Mouse (Mus musculus) heart, embryonic 12.5 days (tissue): Measurements from ENCODE around the gene Slc39a11. TPM values are rescaled to one million over a fixed set of nuclear protein-coding genes. Genes with fewer than 3 reads are reported as not detected.

Source experiments
- ATAC-seq: fragments of 200-750 bp; cut with Nextera tagmentation; 2 replicates; pipeline ENCODE4 v1.8.0; 2017; ENCODE audit warnings: moderate TSS enrichment, moderate library complexity; ENCODE audit not compliant: insufficient number of reproducible peaks, low FRiP score
- H3K27ac ChIP-seq: fragments of 300-500 bp; sonication (generic); 2 replicates; pipeline ENCODE4 v1.5.1; 2016; ENCODE audit warnings: mild to moderate bottlenecking, moderate library complexity; ENCODE audit not compliant: poor library complexity, severe bottlenecking
- H3K27me3 ChIP-seq: fragments of 300-500 bp; sonication (generic); replicated peaks from 2 replicates; pipeline ENCODE4 v1.6.1; 2016; ENCODE audit warnings: mild to moderate bottlenecking, moderate library complexity
- H3K36me3 ChIP-seq: fragments of 300-500 bp; sonication (generic); 2 replicates; pipeline ENCODE4 v1.6.1; 2016; ENCODE audit warnings: mild to moderate bottlenecking, moderate library complexity
- H3K4me1 ChIP-seq: fragments of 300-500 bp; sonication (generic); replicated peaks from 2 replicates; pipeline ENCODE4 v1.6.1; 2016; ENCODE audit warnings: mild to moderate bottlenecking
- H3K4me2 ChIP-seq: fragments of 300-500 bp; sonication (generic); 2 replicates; pipeline ENCODE4 v1.6.1; 2016; ENCODE audit warnings: mild to moderate bottlenecking, moderate library complexity
- H3K4me3 ChIP-seq: fragments of 300-500 bp; sonication (generic); 2 replicates; pipeline ENCODE4 v1.5.1; 2016; ENCODE audit warnings: mild to moderate bottlenecking
- H3K9ac ChIP-seq: fragments of 300-500 bp; sonication (generic); 2 replicates; pipeline ENCODE4 v1.6.1; 2016; ENCODE audit warnings: mild to moderate bottlenecking, moderate library complexity
- H3K9me3 ChIP-seq: fragments of 300-500 bp; sonication (generic); replicated peaks from 2 replicates; pipeline ENCODE4 v1.6.1; 2016; ENCODE audit warnings: mild to moderate bottlenecking, moderate library complexity
- WGBS: fragments of 180-500 bp; shearing (Covaris S2); methylation state at CpG from one replicate; pipeline ENCODE4 v1.1.7; 2016; 5-methylcytosine and 5-hydroxymethylcytosine counted together
- polyA plus RNA-seq: library from polyadenylated mRNA; unstranded; fragments of >200 nt; fragmentation: Nextera tagmentation; extraction: Ambion mirVana; gene quantifications from 2 replicates; pipeline ENCODE4 v1.2.1, GENCODE M21; 2016

Gene Slc39a11
- polyA plus RNA-seq, 1 experiment from 2014 or later = 19.0 TPM

DNA sequence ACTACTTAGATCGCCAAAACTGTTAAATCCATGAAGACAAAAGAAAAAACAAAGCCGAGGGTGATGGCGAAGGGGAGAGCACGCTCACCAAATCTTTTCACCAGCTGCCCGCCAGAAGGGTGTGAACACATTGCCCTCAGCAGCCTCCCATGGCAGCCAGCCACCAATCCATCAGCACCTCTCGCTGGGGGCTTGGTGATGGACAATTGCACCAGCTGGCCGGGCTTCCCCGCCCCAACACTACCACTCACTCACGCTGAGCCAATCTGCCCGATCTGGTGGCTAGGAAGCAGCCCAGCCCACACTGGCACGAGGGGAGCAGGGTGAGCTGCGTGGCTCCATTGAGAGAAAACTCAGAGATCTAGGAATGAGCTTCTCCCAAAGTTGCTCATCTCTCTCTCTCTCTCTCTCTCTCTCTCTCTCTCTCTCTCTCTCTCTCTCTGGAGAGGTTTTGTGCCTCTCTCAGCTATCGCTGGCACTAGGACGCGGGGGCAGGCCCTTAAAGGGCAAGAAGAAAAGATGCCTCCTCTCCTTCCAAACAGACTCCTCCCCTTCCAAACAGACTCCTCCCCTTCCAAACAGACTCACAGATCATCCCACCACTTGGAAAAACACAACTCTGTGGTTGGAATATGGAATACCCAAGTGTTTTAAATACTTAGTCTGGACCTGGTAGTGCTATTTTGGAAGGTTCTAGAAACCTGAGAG is 110.2 kb downstream of the Slc39a11 start:
- 0 out of 2 replicates have a peak, but pooled peaks cover under 1% of the 10 kb centered on the region for H3K27me3 ChIP-seq
- 37% methylated on average over 15 of the region's 15 CpGs for WGBS
- no peak overlapping the region for H3K27ac ChIP-seq
- peaks cover 7% of the 10 kb centered on the region; the same call in 1 of the 2 replicates for H3K9me3 ChIP-seq
- no peak overlapping the region for H3K9ac ChIP-seq
- no peak overlapping the region for H3K4me3 ChIP-seq
- peaks cover 10% of the 10 kb centered on the region for H3K4me1 ChIP-seq
- H3K4me2 ChIP-seq = peak overlapping the region; percentile 42
- peak; percentile 70 for ATAC-seq
- peaks cover 11% of the 10 kb centered on the region; the same call in 1 of the 2 replicates for H3K36me3 ChIP-seq

- Histone ChIP-seq H3K4me3 (no peak overlapping the region), H3K36me3 (peaks cover 11% of the 10 kb centered on the region; the same call in 1 of the 2 replicates), H3K9me3 (peaks cover 7% of the 10 kb centered on the region; the same call in 1 of the 2 replicates), H3K27ac (no peak overlapping the region), H3K27me3 (0 out of 2 replicates have a peak, but pooled peaks cover 3% of the 10 kb centered on the region), H3K4me1 (peaks cover 12% of the 10 kb centered on the region), H3K4me2 (no peak overlapping the region), H3K9ac (no peak overlapping the region)
- no peak for ATAC-seq
- whole genome bisulfite sequencing = 81% methylated on average over 6 of the region's 6 CpGs
Measured at GRCm38 (mm10) chr11:113539079-113539478, 110.8 kb downstream of the Slc39a11 start.

DNA sequence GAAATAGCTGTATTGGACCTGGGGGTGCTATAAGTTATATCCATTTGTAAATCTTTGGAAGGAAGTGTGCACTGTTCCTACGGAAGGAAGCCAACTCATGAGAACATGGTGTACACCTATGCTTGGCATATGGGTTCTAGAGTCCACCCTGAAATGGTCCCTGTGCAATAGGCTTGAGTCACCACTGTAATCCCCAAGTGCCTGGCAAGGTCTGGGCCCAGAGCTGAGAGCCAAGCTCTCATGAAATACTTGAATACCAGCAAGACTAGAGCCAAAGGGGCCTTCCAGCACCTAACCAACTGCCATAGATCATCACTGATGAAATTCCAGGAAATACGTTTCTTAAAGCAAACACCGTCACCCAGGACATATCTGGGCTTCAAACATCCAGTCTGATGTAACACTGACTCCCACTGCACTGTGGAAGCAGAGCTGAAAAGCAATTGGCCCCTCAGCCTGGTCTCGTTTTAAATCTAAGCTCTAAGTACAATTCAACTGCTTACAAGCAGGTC is 111.4 kb downstream of the Slc39a11 start:
- H3K27ac ChIP-seq = no peak overlapping the region
- peaks cover 11% of the 10 kb centered on the region; the same call in 1 of the 2 replicates for H3K36me3 ChIP-seq
- 0 out of 2 replicates have a peak, but pooled peaks cover 3% of the 10 kb centered on the region for H3K27me3 ChIP-seq
- H3K9me3 ChIP-seq = peaks cover 7% of the 10 kb centered on the region; the same call in 1 of the 2 replicates
- H3K4me1 ChIP-seq = peaks cover 14% of the 10 kb centered on the region
- no peak overlapping the region for H3K4me3 ChIP-seq
- no peak overlapping the region for H3K4me2 ChIP-seq
- no peak overlapping the region for H3K9ac ChIP-seq
- 85% methylated on average over 4 of the region's 4 CpGs for WGBS
- ATAC-seq = no peak

- ATAC-seq = no peak
- no peak overlapping the region for H3K4me3 ChIP-seq
- no peak overlapping the region for H3K9ac ChIP-seq
- H3K9me3 ChIP-seq = peaks cover 7% of the 10 kb centered on the region; the same call in 1 of the 2 replicates
- no peak overlapping the region for H3K4me2 ChIP-seq
- WGBS = 86% methylated on average over 7 of the region's 7 CpGs
- no peak overlapping the region for H3K27ac ChIP-seq
- H3K36me3 ChIP-seq = peaks cover 11% of the 10 kb centered on the region; the same call in 1 of the 2 replicates
- peaks cover 14% of the 10 kb centered on the region for H3K4me1 ChIP-seq
- H3K27me3 ChIP-seq = 0 out of 2 replicates have a peak, but pooled peaks cover 3% of the 10 kb centered on the region
Measured at GRCm38 (mm10) chr11:113537715-113538114, 112.2 kb downstream of the Slc39a11 start.

DNA sequence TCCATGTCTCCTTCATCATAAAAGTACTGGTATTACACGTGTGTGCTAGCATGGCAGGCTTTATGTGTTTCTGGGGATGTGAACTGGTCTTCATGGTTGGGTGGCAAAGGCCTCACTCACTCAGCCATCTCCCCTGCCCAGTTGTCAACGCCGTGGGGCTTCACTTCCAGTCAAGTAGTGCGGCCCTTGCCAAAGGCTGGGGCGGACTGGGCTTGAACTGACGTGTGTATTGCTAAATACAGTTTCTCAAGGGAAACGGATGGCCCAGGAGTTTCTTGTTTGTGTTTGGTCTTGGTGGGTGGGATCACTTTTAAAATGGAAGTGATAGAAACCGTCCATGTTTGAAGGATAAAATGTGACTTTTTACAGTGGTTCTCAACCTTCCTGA is 112.7 kb downstream of the Slc39a11 start:
- H3K4me3 ChIP-seq = no peak overlapping the region
- 0 out of 2 replicates have a peak, but pooled peaks cover 3% of the 10 kb centered on the region for H3K27me3 ChIP-seq
- no peak overlapping the region for H3K4me2 ChIP-seq
- no peak overlapping the region for H3K9ac ChIP-seq
- ATAC-seq = no peak
- 69% methylated on average over 8 of the region's 8 CpGs for WGBS
- no peak overlapping the region for H3K27ac ChIP-seq
- H3K9me3 ChIP-seq = peaks cover 5% of the 10 kb centered on the region; the same call in 1 of the 2 replicates
- peaks cover 8% of the 10 kb centered on the region; the same call in 1 of the 2 replicates for H3K36me3 ChIP-seq
- H3K4me1 ChIP-seq = peaks cover 14% of the 10 kb centered on the region

GRCm38 (mm10) chr11:113536308-113537198 is 113.3 kb downstream of the Slc39a11 start:
- no peak overlapping the region for H3K9ac ChIP-seq
- H3K27me3 ChIP-seq = 0 out of 2 replicates have a peak, but pooled peaks cover 3% of the 10 kb centered on the region
- no peak overlapping the region for H3K4me3 ChIP-seq
- no peak overlapping the region for H3K4me2 ChIP-seq
- ATAC-seq = no peak
- H3K9me3 ChIP-seq = no peaks in the 10 kb centered on the region
- H3K4me1 ChIP-seq = peaks cover 14% of the 10 kb centered on the region
- H3K36me3 ChIP-seq = peaks cover 2% of the 10 kb centered on the region; the same call in 1 of the 2 replicates
- WGBS = 83% methylated on average over 16 of the region's 16 CpGs
- H3K27ac ChIP-seq = no peak overlapping the region

DNA sequence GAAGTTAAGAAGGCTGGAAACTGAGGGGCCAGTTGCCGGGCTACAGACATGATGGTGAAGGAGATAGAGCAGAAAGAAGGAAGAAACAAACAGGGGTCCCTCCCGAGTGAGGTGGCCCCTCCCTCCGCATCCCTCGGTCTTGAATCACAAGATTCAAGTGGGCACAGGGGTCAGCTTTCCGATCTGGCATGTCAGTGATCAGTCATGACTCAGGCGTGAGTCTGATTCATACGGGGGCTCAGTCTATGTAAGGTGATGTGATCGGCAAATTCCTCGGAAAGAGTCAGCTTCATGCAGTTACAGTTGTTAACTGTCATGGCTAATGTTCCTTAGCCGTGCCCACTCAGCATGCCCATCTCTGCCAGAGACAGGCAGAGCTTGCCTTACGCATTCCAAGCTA is 115.5 kb downstream of the Slc39a11 start:
- H3K9me3 ChIP-seq = no peaks in the 10 kb centered on the region
- H3K36me3 ChIP-seq = no peaks in the 10 kb centered on the region
- ATAC-seq = no peak
- no peak overlapping the region for H3K9ac ChIP-seq
- no peak overlapping the region for H3K4me2 ChIP-seq
- H3K4me1 ChIP-seq = peaks cover 10% of the 10 kb centered on the region; the same call in 1 of the 2 replicates
- H3K27ac ChIP-seq = no peak overlapping the region
- 0 out of 2 replicates have a peak, but pooled peaks cover 3% of the 10 kb centered on the region for H3K27me3 ChIP-seq
- no peak overlapping the region for H3K4me3 ChIP-seq
- WGBS = 67% methylated on average over 11 of the region's 11 CpGs

DNA sequence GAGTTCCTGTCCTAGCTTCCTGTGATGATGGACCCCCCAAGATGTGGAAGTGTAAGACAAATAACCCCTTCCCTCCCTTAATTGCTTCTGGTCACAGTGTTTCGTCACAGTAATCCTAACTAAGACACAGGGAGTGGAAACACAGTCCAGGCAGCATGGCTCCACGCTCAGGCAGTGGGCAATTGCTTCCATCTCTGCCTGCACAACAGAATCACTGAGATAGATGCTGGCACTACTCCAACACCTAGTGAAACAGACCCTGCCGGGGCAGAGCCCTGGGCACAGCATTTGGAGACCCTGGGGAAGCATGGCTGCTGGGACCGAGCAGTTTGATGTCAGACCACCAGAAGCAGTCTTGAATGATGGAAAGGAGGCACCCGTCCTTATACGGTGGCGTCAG is 115.9 kb downstream of the Slc39a11 start:
- Histone ChIP-seq H3K27me3 (0 out of 2 replicates have a peak, but pooled peaks cover 3% of the 10 kb centered on the region), H3K36me3 (no peaks in the 10 kb centered on the region), H3K4me1 (peaks cover 7% of the 10 kb centered on the region; the same call in 1 of the 2 replicates), H3K4me3 (no peak overlapping the region), H3K27ac (no peak overlapping the region), H3K9ac (no peak overlapping the region), H3K9me3 (no peaks in the 10 kb centered on the region), H3K4me2 (no peak overlapping the region)
- ATAC-seq = no peak
- WGBS = 56% methylated on average over 7 of the region's 7 CpGs

DNA sequence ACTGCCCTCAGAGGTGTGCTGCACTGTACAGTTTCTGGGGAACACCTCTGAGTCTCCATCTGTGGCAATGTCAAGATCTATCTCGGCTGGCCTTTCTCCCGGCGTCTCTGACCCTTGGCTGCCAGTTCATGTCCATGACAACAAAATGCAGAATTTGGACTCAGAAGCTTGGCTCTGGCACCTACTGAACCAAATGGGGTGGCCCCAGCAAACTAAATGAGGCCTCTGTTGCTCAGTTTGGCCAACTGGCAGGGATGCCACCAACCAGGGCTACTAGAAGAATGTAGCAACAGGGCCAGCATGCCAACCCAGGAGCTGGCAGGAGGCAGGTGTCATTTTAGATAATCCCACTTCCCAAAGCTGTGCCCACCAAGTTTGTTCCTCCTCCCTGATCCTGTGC is 121.5 kb downstream of the Slc39a11 start:
- Histone ChIP-seq H3K4me2 (no peak overlapping the region), H3K9me3 (no peaks in the 10 kb centered on the region)
- no peak for ATAC-seq

DNA sequence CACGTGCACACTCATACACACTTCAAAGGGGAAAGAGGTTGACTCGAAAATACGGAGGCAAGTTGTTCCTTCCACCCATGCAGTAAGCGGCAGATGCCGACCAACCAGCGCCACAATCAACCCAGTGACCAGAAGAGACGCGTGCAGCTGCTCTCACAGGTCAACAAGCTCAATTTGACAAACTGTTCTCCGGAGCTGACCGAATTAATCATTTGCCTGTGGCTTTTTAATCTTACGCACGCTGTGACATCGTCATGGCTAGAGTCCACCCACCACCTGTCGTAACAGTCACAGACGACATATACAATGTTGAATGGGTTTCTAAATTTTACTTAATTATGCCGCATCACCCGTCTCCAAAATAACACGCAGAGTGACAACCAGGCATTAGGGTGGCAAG is 124.1 kb downstream of the Slc39a11 start:
- Histone ChIP-seq H3K27ac (no peak overlapping the region), H3K27me3 (no peaks in the 10 kb centered on the region), H3K4me1 (no peaks in the 10 kb centered on the region), H3K4me3 (no peak overlapping the region), H3K9me3 (no peaks in the 10 kb centered on the region), H3K36me3 (no peaks in the 10 kb centered on the region), H3K9ac (no peak overlapping the region), H3K4me2 (no peak overlapping the region)
- WGBS = 85% methylated on average over 18 of the region's 18 CpGs
- ATAC-seq = no peak

More for the DNA sequence above, 121.5 kb downstream of the Slc39a11 start:
- Histone ChIP-seq H3K4me1 (no peaks in the 10 kb centered on the region), H3K27ac (no peak overlapping the region), H3K4me3 (no peak overlapping the region), H3K9ac (no peak overlapping the region), H3K27me3 (no peaks in the 10 kb centered on the region), H3K36me3 (no peaks in the 10 kb centered on the region)
- 90% methylated on average over 3 of the region's 3 CpGs for WGBS
